Mouse (Mus musculus): ENCODE results near the gene Ttc28.

- no peak for TF ChIP-seq GATA1 (IDR thresholded peaks at IDR 0.05; ENCODE audit: borderline replicate concordance, low read length)
- no peak for TF ChIP-seq FLI1 (IDR thresholded peaks at IDR 0.05; ENCODE audit: low read length)
These were observed 437.9 kb downstream of the Ttc28 start for GRCm38 (mm10) chr5:111317526-111317925.
